Mouse (Mus musculus): ENCODE data around the gene Tmbim1. TPM values are rescaled to one million over a fixed set of nuclear protein-coding genes. Genes with fewer than 3 reads are reported as not detected.

The Tmbim1 gene
- polyA plus RNA-seq, 1 experiment from 2014 or later: 29.2 TPM

DNA sequence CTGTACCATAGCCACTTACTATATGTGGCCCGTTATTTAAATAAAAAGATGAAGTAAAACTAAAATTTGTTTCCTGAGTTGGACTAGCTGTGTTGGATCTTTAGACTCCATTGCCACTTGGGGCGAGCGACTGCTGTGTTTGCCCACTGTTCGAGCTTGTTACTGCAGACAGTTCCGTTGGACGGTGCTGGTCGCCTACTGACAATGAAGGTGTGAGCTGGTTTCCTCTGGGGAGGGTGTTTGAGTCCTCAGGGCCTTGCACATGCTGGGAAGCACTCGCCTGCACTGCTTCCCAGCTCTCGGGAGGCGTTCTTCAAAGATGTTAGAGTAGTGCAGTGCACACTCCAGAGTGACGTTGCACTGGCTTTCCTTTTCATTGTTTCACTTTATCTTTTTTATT is 65.8 kb downstream of the Tmbim1 start:
- Histone ChIP-seq H3K27ac (ENCODE audit: low read depth, low read length) (peak overlapping the region; percentile 57), H3K27me3 (ENCODE audit: control insufficient read depth, insufficient read depth, low read length) (no peaks in the 10 kb centered on the region), H3K9me3 (replicated peaks; ENCODE audit: control insufficient read depth, low read length) (no peaks in the 10 kb centered on the region), H3K4me1 (ENCODE audit: control insufficient read depth, insufficient read depth, low read length) (peaks cover 42% of the 10 kb centered on the region), H3K4me2 (peak overlapping the region; percentile 78), H3K4me3 (ENCODE audit: low read depth, low read length) (peak overlapping the region; percentile 76), H3K36me3 (ENCODE audit: control insufficient read depth, insufficient read depth, low read length) (no peaks in the 10 kb centered on the region), H3K9ac (ENCODE audit: low read depth, low read length) (peak overlapping the region; percentile 47)
- ATAC-seq (replicated peaks; ENCODE audit: insufficient number of reproducible peaks, low FRiP score, low TSS enrichment): no peak
- 34% methylated on average over 11 of the region's 11 CpGs for WGBS (ENCODE audit: insufficient replicate concordance)

GRCm38 (mm10) chr1:74239162-74239561 is 66.3 kb downstream of the Tmbim1 start:
- ATAC-seq (replicated peaks; ENCODE audit: insufficient number of reproducible peaks, low FRiP score, low TSS enrichment): no peak
- Histone ChIP-seq H3K36me3 (ENCODE audit: control insufficient read depth, insufficient read depth, low read length) (no peaks in the 10 kb centered on the region), H3K4me1 (ENCODE audit: control insufficient read depth, insufficient read depth, low read length) (peaks cover 42% of the 10 kb centered on the region), H3K27me3 (ENCODE audit: control insufficient read depth, insufficient read depth, low read length) (no peaks in the 10 kb centered on the region), H3K4me3 (ENCODE audit: low read depth, low read length) (peak overlapping the region; percentile 76), H3K4me2 (peak overlapping the region; percentile 78), H3K27ac (ENCODE audit: low read depth, low read length) (peak overlapping the region; percentile 57), H3K9me3 (replicated peaks; ENCODE audit: control insufficient read depth, low read length) (no peaks in the 10 kb centered on the region), H3K9ac (ENCODE audit: low read depth, low read length) (peak overlapping the region; percentile 47)
- WGBS (ENCODE audit: insufficient replicate concordance): 15% methylated on average over 7 of the region's 7 CpGs

Other genes starting within 250 kb of the Tmbim1 start
- 71.9 and 75.6 TPM in 2 replicates for gene Tns1, start 181.2 kb downstream of the Tmbim1 start, polyA plus RNA-seq (2014; fragmentation: Nextera tagmentation; extraction: Ambion mirVana)
- 0.21 and 0.39 TPM in 2 replicates for gene Rufy4, start 180.1 kb downstream of the Tmbim1 start, polyA plus RNA-seq (2014; fragmentation: Nextera tagmentation; extraction: Ambion mirVana)
- 0.07 TPM in 1 of 2 replicates, not detected in the other for gene Cxcr2, start 151.6 kb downstream of the Tmbim1 start, polyA plus RNA-seq (2014; fragmentation: Nextera tagmentation; extraction: Ambion mirVana)
- gene Cxcr1, start 111.0 kb downstream of the Tmbim1 start, polyA plus RNA-seq (2014; fragmentation: Nextera tagmentation; extraction: Ambion mirVana): not detected in 2 replicates
- gene Arpc2, start 69.5 kb downstream of the Tmbim1 start, polyA plus RNA-seq (2014; fragmentation: Nextera tagmentation; extraction: Ambion mirVana): 387 and 411 TPM in 2 replicates
- 0.83 and 1.0 TPM in 2 replicates for gene Gpbar1, start 27.1 kb downstream of the Tmbim1 start, polyA plus RNA-seq (2014; fragmentation: Nextera tagmentation; extraction: Ambion mirVana)
- gene Aamp, start 20.9 kb downstream of the Tmbim1 start, polyA plus RNA-seq (2014; fragmentation: Nextera tagmentation; extraction: Ambion mirVana): 173 and 193 TPM in 2 replicates
- gene Pnkd, start 20.7 kb downstream of the Tmbim1 start, polyA plus RNA-seq (2014; fragmentation: Nextera tagmentation; extraction: Ambion mirVana): 225 and 231 TPM in 2 replicates
- gene Catip, start 56.5 kb upstream of the Tmbim1 start, polyA plus RNA-seq (2014; fragmentation: Nextera tagmentation; extraction: Ambion mirVana): 0.17 and 0.59 TPM in 2 replicates
- gene Slc11a1, start 69.6 kb upstream of the Tmbim1 start, polyA plus RNA-seq (2014; fragmentation: Nextera tagmentation; extraction: Ambion mirVana): 1.1 TPM in 2 replicates
- 59.6 and 63.8 TPM in 2 replicates for gene Ctdsp1, start 85.9 kb upstream of the Tmbim1 start, polyA plus RNA-seq (2014; fragmentation: Nextera tagmentation; extraction: Ambion mirVana)
- gene Vil1, start 103.8 kb upstream of the Tmbim1 start, polyA plus RNA-seq (2014; fragmentation: Nextera tagmentation; extraction: Ambion mirVana): 0.23 and 0.45 TPM in 2 replicates
- gene Cnot9, start 200.4 kb upstream of the Tmbim1 start, polyA plus RNA-seq (2014; fragmentation: Nextera tagmentation; extraction: Ambion mirVana): 41.4 and 48.7 TPM in 2 replicates
- 0.17 and 0.46 TPM in 2 replicates for gene Plcd4, start 237.3 kb upstream of the Tmbim1 start, polyA plus RNA-seq (2014; fragmentation: Nextera tagmentation; extraction: Ambion mirVana)
- 24.1 and 27.5 TPM in 2 replicates for gene Usp37, start 238.7 kb upstream of the Tmbim1 start, polyA plus RNA-seq (2014; fragmentation: Nextera tagmentation; extraction: Ambion mirVana)

Measured in heart, embryonic 11.5 days (tissue).